Mouse (Mus musculus) stomach, postnatal 0 days (tissue): ENCODE measurements around the gene Meis2. TPM values are rescaled to one million over a fixed set of nuclear protein-coding genes. Genes with fewer than 3 reads are reported as not detected.

ENCODE experiments used
- ATAC-seq: fragments of 200-750 bp; cut with Nextera tagmentation; 2 replicates; pipeline ENCODE4 v1.8.0; 2017; ENCODE audit not compliant: low FRiP score, low TSS enrichment
- DNase-seq: peaks from one replicate; pipeline ENCODE4 v3.0.0-alpha.2; 2016; ENCODE audit warnings: low spot score
- H3K27ac ChIP-seq: fragments of 300-500 bp; sonication (generic); replicated peaks from 2 replicates; pipeline ENCODE4 v1.5.1; 2014; ENCODE audit warnings: mild to moderate bottlenecking, control low read depth
- H3K27me3 ChIP-seq: fragments of 300-500 bp; sonication (generic); 2 replicates; pipeline ENCODE4 v1.6.1; 2014; ENCODE audit warnings: low read length; ENCODE audit not compliant: control insufficient read depth, insufficient read depth
- H3K36me3 ChIP-seq: fragments of 300-500 bp; sonication (generic); 2 replicates; pipeline ENCODE4 v1.6.1; 2014; ENCODE audit warnings: low read length, mixed read lengths; ENCODE audit not compliant: control insufficient read depth, insufficient read depth
- H3K4me1 ChIP-seq: fragments of 300-500 bp; sonication (generic); replicated peaks from 2 replicates; pipeline ENCODE4 v1.6.1; 2014; ENCODE audit warnings: antibody characterized with exemption; ENCODE audit not compliant: control insufficient read depth, insufficient read depth
- H3K4me2 ChIP-seq: fragments of 300-500 bp; sonication (generic); replicated peaks from 2 replicates; pipeline ENCODE4 v1.6.1; 2014; ENCODE audit warnings: low read depth, mild to moderate bottlenecking, control low read depth, moderate library complexity
- H3K4me3 ChIP-seq: fragments of 300-500 bp; sonication (generic); 2 replicates; pipeline ENCODE4 v1.5.1; 2014; ENCODE audit warnings: low read depth, low read length, control low read depth
- H3K9ac ChIP-seq: fragments of 300-500 bp; sonication (generic); 2 replicates; pipeline ENCODE4 v1.6.1; 2014; ENCODE audit warnings: mild to moderate bottlenecking, low read length, control low read depth, mixed read lengths
- H3K9me3 ChIP-seq: fragments of 300-500 bp; sonication (generic); 2 replicates; pipeline ENCODE4 v1.6.1; 2016; ENCODE audit warnings: low read length; ENCODE audit not compliant: control insufficient read depth
- CTCF ChIP-seq: IDR thresholded peaks from 2 replicates; pipeline ENCODE4 v1.5.1; 2016; ENCODE audit warnings: antibody characterized with exemption, low read depth, mild to moderate bottlenecking, moderate library complexity
- EP300 ChIP-seq: optimal IDR thresholded peaks from 2 replicates; pipeline ENCODE3; 2016; ENCODE audit warnings: antibody characterized with exemption
- WGBS: fragments of 180-500 bp; shearing (Covaris S2); extraction: QIAGEN DNeasy Blood & Tissue Kit; methylation state at CpG from one replicate; pipeline ENCODE4 v1.1.7; 2014; 5-methylcytosine and 5-hydroxymethylcytosine counted together
- polyA plus RNA-seq: library from polyadenylated mRNA; unstranded; fragments of >200 nt; fragmentation: Nextera tagmentation; extraction: Ambion mirVana; gene quantifications from 2 replicates; pipeline ENCODE4 v1.2.1, GENCODE M21; 2015

The Meis2 gene
- polyA plus RNA-seq, 1 experiment from 2014 or later = 17.7 TPM

- H3K4me1 ChIP-seq = peaks cover 4% of the 10 kb centered on the region
- H3K9me3 ChIP-seq = no peaks in the 10 kb centered on the region
- H3K9ac ChIP-seq = no peak overlapping the region
- DNase-seq (no peak), ATAC-seq (no peak)
- H3K27ac ChIP-seq = no peak overlapping the region
- peak overlapping the region; percentile 28 for H3K4me3 ChIP-seq
- no peaks in the 10 kb centered on the region for H3K36me3 ChIP-seq
- H3K4me2 ChIP-seq = peak overlapping the region; percentile 55
- H3K27me3 ChIP-seq = no peaks in the 10 kb centered on the region
- 43% methylated on average over 11 of the region's 11 CpGs for WGBS
- TF ChIP-seq EP300 (no peak), CTCF (no peak)
Observed at GRCm38 (mm10) chr2:115852109-115852508, 213.5 kb downstream of the Meis2 start.

DNA sequence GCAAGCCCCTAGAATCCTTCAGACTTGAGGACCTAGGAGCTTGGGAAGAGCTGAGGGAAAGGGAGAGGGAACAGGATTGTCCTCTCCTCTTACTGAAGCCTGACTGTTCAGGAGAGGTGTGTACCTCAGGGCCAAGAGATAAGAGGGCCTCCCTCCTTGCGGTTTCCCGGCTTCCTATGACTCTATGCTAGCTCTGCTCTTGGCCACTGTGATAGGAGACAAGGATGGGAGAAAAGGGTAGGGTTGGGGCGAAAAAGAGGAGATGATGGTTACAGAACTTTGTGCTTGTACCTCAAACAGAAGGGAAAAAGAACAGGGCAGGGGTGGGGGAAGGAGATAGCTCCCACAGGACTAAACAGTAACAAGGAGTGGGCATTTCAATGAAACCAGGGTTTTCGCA lies 214.7 kb downstream of the Meis2 start:
- no peak overlapping the region for H3K27ac ChIP-seq
- no peak overlapping the region for H3K4me2 ChIP-seq
- no peaks in the 10 kb centered on the region for H3K9me3 ChIP-seq
- H3K4me3 ChIP-seq = no peak overlapping the region
- no peak for TF ChIP-seq CTCF
- TF ChIP-seq EP300 = no peak
- DNase-seq (peak; percentile 15), ATAC-seq (no peak; the same call in 1 of the 2 replicates)
- no peaks in the 10 kb centered on the region for H3K36me3 ChIP-seq
- no peaks in the 10 kb centered on the region for H3K27me3 ChIP-seq
- H3K4me1 ChIP-seq = peaks cover 4% of the 10 kb centered on the region
- WGBS = 90% methylated on average over 4 of the region's 4 CpGs
- H3K9ac ChIP-seq = no peak overlapping the region

DNA sequence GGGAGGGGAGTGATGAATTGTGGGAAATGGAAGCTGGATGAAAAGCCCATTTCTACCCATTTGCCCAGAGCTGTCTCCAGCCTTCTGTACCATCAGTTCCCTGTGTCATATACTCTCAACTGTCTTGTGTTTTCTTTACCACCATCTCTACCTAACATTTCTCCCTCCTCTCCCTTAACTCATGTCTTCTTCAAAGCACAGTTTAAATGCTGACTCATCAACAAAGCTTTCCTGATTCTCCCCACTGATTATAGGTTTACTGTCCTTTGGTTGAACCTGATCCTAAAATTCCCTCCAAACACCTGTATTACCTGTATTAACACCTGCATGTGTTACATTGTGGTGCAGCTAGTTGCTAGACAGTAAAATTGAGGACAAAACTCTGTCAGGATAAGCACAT lies 222.8 kb downstream of the Meis2 start:
- Histone ChIP-seq H3K4me3 (no peak overlapping the region), H3K4me1 (no peaks in the 10 kb centered on the region)
- TF ChIP-seq EP300 (no peak), CTCF (no peak)

GRCm38 (mm10) chr2:115836034-115836433 lies 229.6 kb downstream of the Meis2 start:
- no peaks in the 10 kb centered on the region for H3K27me3 ChIP-seq
- H3K4me3 ChIP-seq = no peak overlapping the region
- DNase-seq (peak; percentile 17), ATAC-seq (no peak)
- no peak overlapping the region for H3K4me2 ChIP-seq
- H3K9me3 ChIP-seq = no peaks in the 10 kb centered on the region
- H3K27ac ChIP-seq = no peak overlapping the region
- TF ChIP-seq CTCF = no peak
- no peak for TF ChIP-seq EP300
- H3K4me1 ChIP-seq = no peaks in the 10 kb centered on the region
- H3K36me3 ChIP-seq = no peaks in the 10 kb centered on the region
- 58% methylated on average over 2 of the region's 2 CpGs for WGBS
- H3K9ac ChIP-seq = no peak overlapping the region

More for the DNA sequence above, 222.8 kb downstream of the Meis2 start:
- ATAC-seq (no peak), DNase-seq (no peak)
- Histone ChIP-seq H3K27me3 (no peaks in the 10 kb centered on the region), H3K9ac (no peak overlapping the region), H3K36me3 (no peaks in the 10 kb centered on the region), H3K27ac (no peak overlapping the region), H3K4me2 (no peak overlapping the region), H3K9me3 (no peaks in the 10 kb centered on the region)

GRCm38 (mm10) chr2:115822361-115822760 lies 243.3 kb downstream of the Meis2 start:
- H3K4me1 ChIP-seq = no peaks in the 10 kb centered on the region
- H3K9ac ChIP-seq = no peak overlapping the region
- 86% methylated on average over 5 of the region's 5 CpGs for WGBS
- H3K36me3 ChIP-seq = no peaks in the 10 kb centered on the region
- DNase-seq (no peak), ATAC-seq (no peak)
- no peak overlapping the region for H3K4me2 ChIP-seq
- TF ChIP-seq EP300 (no peak), CTCF (no peak)
- no peak overlapping the region for H3K4me3 ChIP-seq
- H3K9me3 ChIP-seq = no peaks in the 10 kb centered on the region
- H3K27ac ChIP-seq = no peak overlapping the region
- no peaks in the 10 kb centered on the region for H3K27me3 ChIP-seq

DNA sequence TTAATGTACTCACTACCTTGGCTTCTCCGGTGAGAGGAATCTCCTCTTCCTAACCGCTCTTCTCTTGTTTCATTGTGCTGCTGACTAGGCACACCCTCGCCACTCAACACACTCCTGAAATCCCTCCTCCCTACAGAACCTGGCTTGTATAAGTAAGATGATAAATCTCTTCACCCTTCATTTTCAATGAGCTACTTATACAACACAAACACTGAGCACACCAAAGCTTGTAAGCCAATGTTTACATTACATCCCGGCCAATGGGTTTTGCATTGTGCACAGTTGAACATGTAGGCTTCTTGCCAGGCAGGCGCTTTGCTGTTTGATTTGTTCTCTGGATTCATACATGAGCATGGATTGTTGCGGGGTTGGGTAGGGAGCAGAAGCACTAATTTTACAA lies 247.7 kb downstream of the Meis2 start:
- Histone ChIP-seq H3K4me3 (no peak overlapping the region), H3K9ac (no peak overlapping the region), H3K4me2 (no peak overlapping the region), H3K27ac (no peak overlapping the region), H3K4me1 (no peaks in the 10 kb centered on the region), H3K27me3 (no peaks in the 10 kb centered on the region), H3K36me3 (no peaks in the 10 kb centered on the region), H3K9me3 (no peaks in the 10 kb centered on the region)
- TF ChIP-seq CTCF = no peak
- no peak for TF ChIP-seq EP300
- WGBS = 22% methylated on average over 6 of the region's 6 CpGs
- peak; percentile 93 for ATAC-seq
- peak; percentile 70 for DNase-seq

DNA sequence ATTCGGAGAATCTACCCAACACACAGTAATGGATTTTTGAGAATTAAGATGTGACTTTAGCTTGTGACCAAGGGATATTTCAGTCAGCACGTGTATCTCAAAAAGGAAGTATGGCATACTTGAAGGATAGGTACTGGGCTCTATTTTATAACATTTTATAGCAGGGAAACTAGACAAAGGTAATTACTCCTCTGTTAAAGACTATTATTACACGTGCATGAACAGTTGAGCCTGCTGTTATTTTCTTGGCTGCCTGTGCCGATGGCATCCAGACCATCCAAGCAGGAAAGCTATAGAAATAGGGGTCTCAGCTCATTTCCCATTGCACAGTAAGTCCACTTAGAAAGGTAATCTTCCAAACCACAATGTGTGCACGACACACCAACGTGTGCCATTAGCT lies 251.9 kb downstream of the Meis2 start:
- H3K4me1 ChIP-seq = no peaks in the 10 kb centered on the region
- no peak overlapping the region for H3K9ac ChIP-seq
- ATAC-seq (no peak), DNase-seq (no peak)
- H3K4me2 ChIP-seq = no peak overlapping the region
- H3K9me3 ChIP-seq = no peaks in the 10 kb centered on the region
- WGBS = 61% methylated on average over 6 of the region's 6 CpGs
- no peak for TF ChIP-seq CTCF
- no peak for TF ChIP-seq EP300
- no peak overlapping the region for H3K27ac ChIP-seq
- no peaks in the 10 kb centered on the region for H3K36me3 ChIP-seq
- no peaks in the 10 kb centered on the region for H3K27me3 ChIP-seq
- H3K4me3 ChIP-seq = no peak overlapping the region
